Comparison of ENCODE assay signal across 9 mouse cellular contexts in genomic region chr7:19830682-19831156, GRCm38 (mm10). TPM values are rescaled to one million over a fixed set of nuclear protein-coding genes. Genes with fewer than 3 reads are reported as not detected.
DNase-seq lines count a peak whose midpoint lies in the region; ATAC-seq and TF ChIP-seq lines count a peak whose summit lies in the region.
"Had no signal": no experiment of that assay in that cellular context is flagged by ENCODE, and none has a peak within 500 bp of the region (broad histone marks: within the 10 kb centered on the region; RNA-seq: fewer than 3 reads in every experiment).

No protein-coding gene starts in this region.

- H3K4me3 ChIP-seq in brown adipose tissue, adult 24 weeks (ENCODE audit: insufficient read depth, low read depth, low read length), result no peak overlapping the region
- H3K4me3 ChIP-seq in heart, embryonic 16.5 days (ENCODE audit: low read length), result no peak overlapping the region
- H3K4me3 ChIP-seq in limb, embryonic 15.5 days, result no peak overlapping the region
- no peak overlapping the region for H3K4me3 ChIP-seq in myocyte
- H3K4me3 ChIP-seq: midbrain, embryonic 12.5 days had no signal

- peak overlapping the region; percentile 41 for H3K4me2 ChIP-seq in heart, embryonic 16.5 days (ENCODE audit: low read depth, low read length)
- H3K4me2 ChIP-seq in limb, embryonic 15.5 days, result no peak overlapping the region
- H3K4me2 ChIP-seq in myocyte (ENCODE audit: low read depth), result peak overlapping the region; percentile 81
- H3K4me2 ChIP-seq: midbrain, embryonic 12.5 days had no signal

- peak; percentile 58 to 62 for DNase-seq in right cerebral cortex, postnatal 10 days (ENCODE audit: low spot score in 2 of 2)
- no peak for DNase-seq in right cerebral cortex, adult 2 months (ENCODE audit: low spot score in 2 of 2)
- no peak for DNase-seq in embryo, embryonic 10.5 days (ENCODE audit: low spot score)
- DNase-seq in right cerebral cortex, postnatal 4 days, result no peak

- no peaks in the 10 kb centered on the region for H3K9me3 ChIP-seq in heart, embryonic 16.5 days (replicated peaks; ENCODE audit: control insufficient read depth, low read length)
- H3K9me3 ChIP-seq in limb, embryonic 15.5 days, result no peaks in the 10 kb centered on the region
- H3K9me3 ChIP-seq: midbrain, embryonic 12.5 days had no signal

- TF ChIP-seq POLR2A in myocyte (IDR thresholded peaks at IDR 0.05; ENCODE audit: insufficient read length, low read depth), result peak; percentile 72

- H3K27ac ChIP-seq in brown adipose tissue, adult 24 weeks (replicated peaks; ENCODE audit: low read depth, low read length), result peak overlapping the region; percentile 21
- H3K27ac ChIP-seq in heart, embryonic 16.5 days (ENCODE audit: low read length), result no peak overlapping the region
- H3K27ac ChIP-seq in limb, embryonic 15.5 days, result peak overlapping the region; percentile 6; the same call in 1 of the 2 replicates
- H3K27ac ChIP-seq: midbrain, embryonic 12.5 days had no signal

- no peaks in the 10 kb centered on the region for H3K36me3 ChIP-seq in heart, embryonic 16.5 days (ENCODE audit: control insufficient read depth, insufficient read depth)
- no peaks in the 10 kb centered on the region for H3K36me3 ChIP-seq in limb, embryonic 15.5 days
- H3K36me3 ChIP-seq in myocyte (ENCODE audit: control insufficient read depth, insufficient read depth), result no peaks in the 10 kb centered on the region
- H3K36me3 ChIP-seq: midbrain, embryonic 12.5 days had no signal

- WGBS in heart, embryonic 16.5 days, result 21% methylated on average over 13 of the region's 13 CpGs
- 29% methylated on average over 13 of the region's 13 CpGs for WGBS in limb, embryonic 15.5 days

- no peaks in the 10 kb centered on the region for H3K79me2 ChIP-seq in myocyte (ENCODE audit: control insufficient read depth, insufficient read depth)

- H3K27me3 ChIP-seq in heart, embryonic 16.5 days (ENCODE audit: control insufficient read depth, insufficient read depth, low read length), result no peaks in the 10 kb centered on the region
- H3K27me3 ChIP-seq in limb, embryonic 15.5 days, result no peaks in the 10 kb centered on the region
- H3K27me3 ChIP-seq in myocyte (ENCODE audit: control insufficient read depth, insufficient read depth, insufficient read length), result no peaks in the 10 kb centered on the region

- peaks cover 12% of the 10 kb centered on the region for H3K4me1 ChIP-seq in brown adipose tissue, adult 24 weeks (ENCODE audit: control insufficient read depth, insufficient read depth, insufficient read length, low read length)
- H3K4me1 ChIP-seq in heart, embryonic 16.5 days (ENCODE audit: control insufficient read depth, insufficient read depth, low read length), result peaks cover 15% of the 10 kb centered on the region
- H3K4me1 ChIP-seq in limb, embryonic 15.5 days, result peaks cover 20% of the 10 kb centered on the region

- ATAC-seq in heart, embryonic 16.5 days (replicated peaks; ENCODE audit: extremely low read depth, insufficient read depth, low FRiP score), result peak; percentile 84
- peak; percentile 38; the same call in 1 of the 2 replicates for ATAC-seq in limb, embryonic 15.5 days (ENCODE audit: insufficient number of reproducible peaks, low FRiP score, low TSS enrichment, low read depth)

- H3K9ac ChIP-seq in heart, embryonic 16.5 days (ENCODE audit: low read length), result peak overlapping the region; percentile 42; the same call in 1 of the 2 replicates
- no peak overlapping the region for H3K9ac ChIP-seq in limb, embryonic 15.5 days
- H3K9ac ChIP-seq: midbrain, embryonic 12.5 days had no signal

- no peak overlapping the region for H3ac ChIP-seq in myocyte (ENCODE audit: control insufficient read depth, insufficient read length)

TF ChIP-seq in myocyte, 11 proteins besides CTCF, POLR2A, EP300 and RAD21:
- TF ChIP-seq CEBPB (IDR thresholded peaks at IDR 0.05; ENCODE audit: insufficient read depth, poor library complexity, severe bottlenecking) (peak; percentile 92), TCF3 (IDR thresholded peaks at IDR 0.05; ENCODE audit: insufficient read length, low read depth) (no peak), POLR2AphosphoS2 (IDR thresholded peaks at IDR 0.05; ENCODE audit: insufficient read length, low read depth) (peak; percentile 38), MYOG (IDR thresholded peaks at IDR 0.05; ENCODE audit: control insufficient read depth in 1 of 3, insufficient read depth in 1 of 3, insufficient read length in 2 of 3, low read depth in 2 of 3) (no peak), MYOD1 (IDR thresholded peaks at IDR 0.05; ENCODE audit: control insufficient read depth in 1 of 3, insufficient read length in 2 of 3, low read depth in 2 of 3) (no peak), MAX (IDR thresholded peaks at IDR 0.05; ENCODE audit: low read depth) (no peak), REST (IDR thresholded peaks at IDR 0.05; ENCODE audit: insufficient read depth, insufficient read length) (no peak), USF1 (IDR thresholded peaks at IDR 0.05; ENCODE audit: low read depth) (no peak)

RNA-seq across cellular contexts. Expression of gene Bcl3, which starts 8.1 kb away (rescaled TPM):
- polyA plus RNA-seq in brown adipose tissue, adult 24 weeks (2012; ENCODE audit: insufficient read depth, insufficient read length, missing spikeins), result 14.7 and 24.3 TPM in 2 replicates
- 3.1 and 4.1 TPM in 2 replicates for polyA plus RNA-seq in heart, embryonic 16.5 days (2015; fragmentation: Nextera tagmentation; extraction: Ambion mirVana)
- polyA plus RNA-seq in limb, embryonic 15.5 days (2015; fragmentation: Nextera tagmentation; extraction: Ambion mirVana), result 3.9 and 4.4 TPM in 2 replicates
- polyA plus RNA-seq in myocyte (2012; fragmentation: generic; extraction: Trizol), result 19.2 TPM

RNA-seq across cellular contexts. Expression of gene Gm19345, which starts 21.1 kb away (rescaled TPM):
- not detected in 2 replicates for polyA plus RNA-seq in brown adipose tissue, adult 24 weeks (2012; ENCODE audit: insufficient read depth, insufficient read length, missing spikeins)
- polyA plus RNA-seq in heart, embryonic 16.5 days (2015; fragmentation: Nextera tagmentation; extraction: Ambion mirVana), result not detected in 2 replicates
- polyA plus RNA-seq in limb, embryonic 15.5 days (2015; fragmentation: Nextera tagmentation; extraction: Ambion mirVana), result not detected in 2 replicates
- 0.05 TPM for polyA plus RNA-seq in myocyte (2012; fragmentation: generic; extraction: Trizol)

RNA-seq across cellular contexts. Expression of gene Ceacam16, which starts 30.4 kb away (rescaled TPM):
- not detected in 2 replicates for polyA plus RNA-seq in brown adipose tissue, adult 24 weeks (2012; ENCODE audit: insufficient read depth, insufficient read length, missing spikeins)
- polyA plus RNA-seq in heart, embryonic 16.5 days (2015; fragmentation: Nextera tagmentation; extraction: Ambion mirVana), result not detected in 2 replicates
- polyA plus RNA-seq in limb, embryonic 15.5 days (2015; fragmentation: Nextera tagmentation; extraction: Ambion mirVana), result not detected in 2 replicates
- polyA plus RNA-seq in myocyte (2012; fragmentation: generic; extraction: Trizol), result 0.02 TPM

RNA-seq across cellular contexts. Expression of gene Cblc, which starts 34.1 kb away (rescaled TPM):
- polyA plus RNA-seq in brown adipose tissue, adult 24 weeks (2012; ENCODE audit: insufficient read depth, insufficient read length, missing spikeins), result 1.6 TPM in 1 of 2 replicates, not detected in the other
- 1.2 and 2.0 TPM in 2 replicates for polyA plus RNA-seq in heart, embryonic 16.5 days (2015; fragmentation: Nextera tagmentation; extraction: Ambion mirVana)
- 14.6 and 15.2 TPM in 2 replicates for polyA plus RNA-seq in limb, embryonic 15.5 days (2015; fragmentation: Nextera tagmentation; extraction: Ambion mirVana)
- polyA plus RNA-seq in myocyte (2012; fragmentation: generic; extraction: Trizol), result 0.90 TPM

RNA-seq across cellular contexts. Expression of gene Ceacam19, which starts 57.0 kb away (rescaled TPM):
- not detected in 2 replicates for polyA plus RNA-seq in brown adipose tissue, adult 24 weeks (2012; ENCODE audit: insufficient read depth, insufficient read length, missing spikeins)
- polyA plus RNA-seq in heart, embryonic 16.5 days (2015; fragmentation: Nextera tagmentation; extraction: Ambion mirVana), result 0.04 TPM in 1 of 2 replicates, not detected in the other
- 11.1 and 11.2 TPM in 2 replicates for polyA plus RNA-seq in limb, embryonic 15.5 days (2015; fragmentation: Nextera tagmentation; extraction: Ambion mirVana)
- 0.01 TPM for polyA plus RNA-seq in myocyte (2012; fragmentation: generic; extraction: Trizol)
- polyA plus RNA-seq: midbrain, embryonic 12.5 days had no signal

Comparison
In these comparisons a context has a peak if more than half of its experiments do, and no peak if none do; other contexts are left out.
1. DNase-seq: peak in right cerebral cortex, postnatal 10 days (2 of 2); none in right cerebral cortex, adult 2 months (0 of 2), embryo, embryonic 10.5 days (single experiment) and right cerebral cortex, postnatal 4 days (single experiment).